Mouse (Mus musculus): ENCODE measurements around the gene Rpl22.

GRCm38 (mm10) chr4:152296371-152296770 lies 29.2 kb upstream of the Rpl22 start:
- TF ChIP-seq CTCF (IDR thresholded peaks at IDR 0.05; ENCODE audit: control insufficient read depth, insufficient read depth, insufficient replicate concordance, low read depth, low read length), result no peak
- TF ChIP-seq POLR2A (IDR thresholded peaks at IDR 0.05; ENCODE audit: control insufficient read depth, low read depth, low read length), result no peak

Measured in testis, adult 2 months (tissue).